Mouse (Mus musculus) liver, embryonic 11.5 days (tissue): Measurements from ENCODE around the gene Rsbn1l. TPM values are rescaled to one million over a fixed set of nuclear protein-coding genes. Genes with fewer than 3 reads are reported as not detected.

Experiments used
- ATAC-seq: fragments of 200-750 bp; cut with Nextera tagmentation; replicated peaks from 2 replicates; pipeline ENCODE4 v1.8.0; 2017; ENCODE audit warnings: moderate number of reproducible peaks, mild to moderate bottlenecking, moderate TSS enrichment, moderate library complexity; ENCODE audit not compliant: low FRiP score
- DNase-seq: peaks from one replicate; pipeline ENCODE4 v3.0.0-alpha.2; 2017; ENCODE audit warnings: low spot score
- H3K27ac ChIP-seq: fragments of 300-500 bp; sonication (generic); 2 replicates; pipeline ENCODE4 v1.5.1; 2014; ENCODE audit warnings: mild to moderate bottlenecking, low read depth, low read length, control low read depth
- H3K27me3 ChIP-seq: fragments of 300-500 bp; sonication (generic); replicated peaks from 2 replicates; pipeline ENCODE4 v1.6.1; 2014; ENCODE audit warnings: low read length, mixed read lengths; ENCODE audit not compliant: control insufficient read depth, insufficient read depth
- H3K36me3 ChIP-seq: fragments of 300-500 bp; sonication (generic); 2 replicates; pipeline ENCODE4 v1.6.1; 2014; ENCODE audit warnings: mild to moderate bottlenecking, low read length, moderate library complexity, mixed read lengths; ENCODE audit not compliant: control insufficient read depth, insufficient read depth
- H3K4me1 ChIP-seq: fragments of 300-500 bp; sonication (generic); replicated peaks from 2 replicates; pipeline ENCODE4 v1.6.1; 2014; ENCODE audit warnings: low read length, mixed read lengths; ENCODE audit not compliant: control insufficient read depth, insufficient read depth
- H3K4me2 ChIP-seq: fragments of 300-500 bp; sonication (generic); 2 replicates; pipeline ENCODE4 v1.6.1; 2014; ENCODE audit warnings: mild to moderate bottlenecking, control low read depth, moderate library complexity
- H3K4me3 ChIP-seq: fragments of 300-500 bp; sonication (generic); 2 replicates; pipeline ENCODE4 v1.5.1; 2014; ENCODE audit warnings: low read depth, low read length, control low read depth
- H3K9ac ChIP-seq: fragments of 300-500 bp; sonication (generic); 2 replicates; pipeline ENCODE4 v1.6.1; 2014; ENCODE audit warnings: low read depth, low read length, control low read depth
- H3K9me3 ChIP-seq: fragments of 300-500 bp; sonication (generic); 2 replicates; pipeline ENCODE4 v1.6.1; 2016; ENCODE audit warnings: low read length, inconsistent platforms, mixed read lengths; ENCODE audit not compliant: control insufficient read depth
- WGBS: fragments of 180-500 bp; shearing (Covaris S2); extraction: QIAGEN DNeasy Blood & Tissue Kit; methylation state at CpG from one replicate; pipeline ENCODE4 v1.1.7; 2014; 5-methylcytosine and 5-hydroxymethylcytosine counted together
- polyA plus RNA-seq: library from polyadenylated mRNA; unstranded; fragments of >200 nt; fragmentation: Nextera tagmentation; extraction: Ambion mirVana; gene quantifications from 2 replicates; pipeline ENCODE4 v1.2.1, GENCODE M21; 2014

Rsbn1l gene
- polyA plus RNA-seq, 1 experiment from 2014 or later: 11.0 TPM

GRCm38 (mm10) chr5:20858404-20858803 lies 97.8 kb downstream of the Rsbn1l start:
- H3K27ac ChIP-seq: no peak overlapping the region
- H3K4me3 ChIP-seq: no peak overlapping the region
- no peaks in the 10 kb centered on the region for H3K27me3 ChIP-seq
- DNase-seq: no peak
- H3K4me2 ChIP-seq: no peak overlapping the region
- no peaks in the 10 kb centered on the region for H3K9me3 ChIP-seq
- no peak for ATAC-seq
- no peak overlapping the region for H3K9ac ChIP-seq
- H3K36me3 ChIP-seq: no peaks in the 10 kb centered on the region
- H3K4me1 ChIP-seq: no peaks in the 10 kb centered on the region
- WGBS: 80% methylated on average over 2 of the region's 2 CpGs

- WGBS: 84% methylated on average over 4 of the region's 4 CpGs
These were observed 101.1 kb downstream of the Rsbn1l start for GRCm38 (mm10) chr5:20855066-20855465.

GRCm38 (mm10) chr5:20847010-20847409 lies 109.2 kb downstream of the Rsbn1l start:
- Histone ChIP-seq H3K4me1 (peaks cover 6% of the 10 kb centered on the region; the same call in 1 of the 2 replicates), H3K4me2 (no peak overlapping the region), H3K27me3 (no peaks in the 10 kb centered on the region), H3K36me3 (no peaks in the 10 kb centered on the region), H3K27ac (no peak overlapping the region), H3K4me3 (no peak overlapping the region), H3K9me3 (no peaks in the 10 kb centered on the region), H3K9ac (no peak overlapping the region)
- WGBS: 78% methylated on average over 2 of the region's 2 CpGs
- DNase-seq: no peak
- ATAC-seq: no peak; the same call in 1 of the 2 replicates

More at GRCm38 (mm10) chr5:20855066-20855465, 101.1 kb downstream of the Rsbn1l start:
- DNase-seq (no peak), ATAC-seq (no peak)
- H3K27ac ChIP-seq: no peak overlapping the region
- H3K9me3 ChIP-seq: no peaks in the 10 kb centered on the region
- H3K27me3 ChIP-seq: no peaks in the 10 kb centered on the region
- no peaks in the 10 kb centered on the region for H3K4me1 ChIP-seq
- H3K36me3 ChIP-seq: no peaks in the 10 kb centered on the region
- no peak overlapping the region for H3K4me2 ChIP-seq
- H3K4me3 ChIP-seq: no peak overlapping the region
- H3K9ac ChIP-seq: no peak overlapping the region

GRCm38 (mm10) chr5:20843816-20844215 lies 112.4 kb downstream of the Rsbn1l start:
- ATAC-seq: no peak
- no peak overlapping the region for H3K4me2 ChIP-seq
- WGBS: 83% methylated on average over 2 of the region's 2 CpGs
- DNase-seq: no peak
- H3K36me3 ChIP-seq: no peaks in the 10 kb centered on the region
- no peaks in the 10 kb centered on the region for H3K9me3 ChIP-seq
- H3K4me1 ChIP-seq: peaks cover 9% of the 10 kb centered on the region; the same call in 1 of the 2 replicates
- H3K27me3 ChIP-seq: no peaks in the 10 kb centered on the region
- no peak overlapping the region for H3K27ac ChIP-seq
- no peak overlapping the region for H3K9ac ChIP-seq
- no peak overlapping the region for H3K4me3 ChIP-seq

- H3K27me3 ChIP-seq: no peaks in the 10 kb centered on the region
- H3K4me2 ChIP-seq: no peak overlapping the region
- no peaks in the 10 kb centered on the region for H3K9me3 ChIP-seq
- no peaks in the 10 kb centered on the region for H3K36me3 ChIP-seq
- no peak for DNase-seq
- no peak for ATAC-seq
- no peak overlapping the region for H3K4me3 ChIP-seq
- H3K9ac ChIP-seq: no peak overlapping the region
- H3K27ac ChIP-seq: no peak overlapping the region
- H3K4me1 ChIP-seq: peaks cover 9% of the 10 kb centered on the region; the same call in 1 of the 2 replicates
- 80% methylated on average over 1 of the region's 3 CpGs for WGBS
These were observed 112.8 kb downstream of the Rsbn1l start for GRCm38 (mm10) chr5:20843405-20843804.

Other genes starting within 250 kb of the Rsbn1l start
- 17.0 and 18.2 TPM in 2 replicates for gene Phtf2, start 74.3 kb downstream of the Rsbn1l start, polyA plus RNA-seq
- gene Tmem60, start 74.2 kb downstream of the Rsbn1l start, polyA plus RNA-seq: 48.0 and 55.4 TPM in 2 replicates
- 19.0 and 23.3 TPM in 2 replicates for gene Ptpn12, start 99.5 kb upstream of the Rsbn1l start, polyA plus RNA-seq
- 3.9 and 4.1 TPM in 2 replicates for gene Gsap, start 229.9 kb upstream of the Rsbn1l start, polyA plus RNA-seq